Mouse (Mus musculus) embryonic facial prominence, embryonic 10.5 days (tissue): ENCODE results near the gene Kdelr3. TPM values are rescaled to one million over a fixed set of nuclear protein-coding genes. Genes with fewer than 3 reads are reported as not detected.

Source experiments
- DNase-seq: peaks from one replicate; pipeline ENCODE4 v3.0.0-alpha.2; 2017; ENCODE audit warnings: low spot score
- H3K27ac ChIP-seq: fragments of 300-500 bp; sonication (generic); replicated peaks from 2 replicates; pipeline ENCODE4 v1.5.1; 2016; ENCODE audit warnings: mild to moderate bottlenecking
- H3K27me3 ChIP-seq: fragments of 300-500 bp; sonication (generic); replicated peaks from 2 replicates; pipeline ENCODE4 v1.6.1; 2016; ENCODE audit warnings: low read depth, mild to moderate bottlenecking; ENCODE audit not compliant: poor library complexity, severe bottlenecking
- H3K36me3 ChIP-seq: fragments of 300-500 bp; sonication (generic); replicated peaks from 2 replicates; pipeline ENCODE4 v1.6.1; 2016; ENCODE audit warnings: mild to moderate bottlenecking, moderate library complexity
- H3K4me1 ChIP-seq: fragments of 300-500 bp; sonication (generic); 2 replicates; pipeline ENCODE4 v1.6.1; 2016
- H3K4me3 ChIP-seq: fragments of 300-500 bp; sonication (generic); 2 replicates; pipeline ENCODE4 v1.5.1; 2016; ENCODE audit warnings: mild to moderate bottlenecking, moderate library complexity
- H3K9me3 ChIP-seq: fragments of 300-500 bp; sonication (generic); 2 replicates; pipeline ENCODE4 v1.6.1; 2016; ENCODE audit warnings: mild to moderate bottlenecking
- WGBS: fragments of 180-500 bp; shearing (Covaris S2); methylation state at CpG from one replicate; pipeline ENCODE4 v1.1.7; 2016; 5-methylcytosine and 5-hydroxymethylcytosine counted together
- polyA plus RNA-seq: library from polyadenylated mRNA; unstranded; fragments of >200 nt; fragmentation: Nextera tagmentation; extraction: Ambion mirVana; gene quantifications from 2 replicates; pipeline ENCODE4 v1.2.1, GENCODE M21; 2016

Kdelr3 gene
- polyA plus RNA-seq, 1 experiment from 2014 or later: 8.8 TPM

DNA sequence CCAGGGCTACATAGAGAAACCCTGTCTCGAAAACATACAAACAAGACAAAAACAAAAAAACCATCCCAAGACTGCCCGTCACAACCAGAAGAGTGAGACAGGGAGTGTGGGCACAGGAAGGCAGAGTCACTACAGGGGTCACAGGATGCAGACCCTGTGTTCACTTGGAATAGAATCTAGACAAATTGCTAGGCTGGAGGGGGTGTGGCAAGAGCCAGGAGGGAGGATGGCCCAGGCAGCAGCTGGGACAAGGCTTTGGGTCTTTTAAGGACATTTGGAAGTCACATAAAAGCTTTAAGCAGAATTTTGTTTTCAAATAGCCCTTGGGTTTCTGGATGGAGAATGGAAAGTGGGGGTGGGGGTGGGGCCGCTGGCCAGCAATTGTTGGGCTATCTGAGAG lies 2.4 kb downstream of the Kdelr3 start:
- 84% methylated on average over 3 of the region's 3 CpGs for WGBS
- DNase-seq: no peak
- no peak overlapping the region for H3K27ac ChIP-seq
- peaks cover 33% of the 10 kb centered on the region for H3K4me1 ChIP-seq
- no peak overlapping the region for H3K4me3 ChIP-seq
- peaks cover 59% of the 10 kb centered on the region for H3K27me3 ChIP-seq
- no peaks in the 10 kb centered on the region for H3K36me3 ChIP-seq
- no peaks in the 10 kb centered on the region for H3K9me3 ChIP-seq

DNA sequence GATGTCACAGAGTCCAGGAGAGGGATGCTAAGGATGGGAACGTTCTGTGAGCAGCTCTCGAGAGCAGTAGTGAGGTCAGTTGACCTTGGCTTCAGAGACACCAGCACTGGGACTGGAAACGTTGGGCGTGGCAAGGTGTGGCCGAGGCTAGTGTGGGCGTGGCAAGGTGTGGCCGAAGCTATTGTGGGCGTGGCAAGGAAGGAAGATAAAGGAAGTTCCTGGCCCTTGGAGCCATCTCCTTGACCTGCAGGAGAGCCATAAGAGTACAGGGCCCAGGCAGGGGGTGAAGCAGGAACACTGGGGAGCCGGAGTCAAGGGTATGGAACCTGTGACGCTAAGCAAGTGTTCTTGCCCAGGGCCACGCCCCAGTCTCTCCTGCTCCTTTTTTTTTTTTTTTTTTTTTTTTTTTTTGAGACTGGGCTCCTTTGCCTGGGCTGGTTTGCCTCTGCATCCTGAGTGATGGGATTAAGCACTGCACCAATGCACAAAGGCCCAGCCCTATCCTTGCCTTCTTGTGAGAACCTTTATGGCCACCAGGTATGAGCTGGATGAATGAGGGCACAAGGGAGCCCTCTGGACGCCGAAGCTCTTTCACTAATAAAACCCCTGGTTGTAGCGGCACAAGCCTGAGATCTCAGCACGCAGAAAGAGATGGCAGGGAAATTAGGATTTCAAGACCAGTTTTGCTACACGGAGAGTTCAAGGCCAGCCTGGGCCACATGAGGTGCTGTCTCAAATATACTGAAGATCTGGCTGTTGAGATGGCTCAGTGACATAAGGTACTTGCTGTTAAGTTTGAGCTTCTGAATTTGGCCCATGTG lies 3.4 kb downstream of the Kdelr3 start:
- Histone ChIP-seq H3K36me3 (no peaks in the 10 kb centered on the region), H3K27me3 (peaks cover 49% of the 10 kb centered on the region), H3K4me1 (peaks cover 25% of the 10 kb centered on the region), H3K27ac (no peak overlapping the region), H3K4me3 (0 out of 2 replicates have a peak overlapping the region, but pooled peaks have one; percentile 3), H3K9me3 (no peaks in the 10 kb centered on the region)
- WGBS: 51% methylated on average over 16 of the region's 16 CpGs
- peak; percentile 8 for DNase-seq

DNA sequence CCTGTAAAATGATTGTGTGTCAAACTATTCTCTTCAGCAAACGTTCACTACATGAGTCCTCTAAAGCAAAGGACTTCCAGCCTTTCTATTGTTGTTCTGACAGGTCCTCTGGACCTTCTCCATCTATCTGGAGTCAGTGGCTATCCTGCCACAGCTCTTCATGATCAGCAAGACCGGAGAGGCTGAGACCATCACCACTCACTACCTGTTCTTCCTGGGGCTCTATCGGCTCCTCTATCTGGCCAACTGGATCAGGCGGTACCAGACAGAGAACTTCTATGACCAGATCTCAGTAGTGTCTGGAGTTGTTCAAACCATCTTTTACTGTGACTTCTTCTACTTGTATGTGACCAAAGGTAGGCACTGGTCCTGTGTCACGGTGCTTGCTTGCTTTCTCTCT lies 9.4 kb downstream of the Kdelr3 start:
- Histone ChIP-seq H3K4me1 (no peaks in the 10 kb centered on the region), H3K27ac (no peak overlapping the region), H3K36me3 (peaks cover 52% of the 10 kb centered on the region), H3K27me3 (no peaks in the 10 kb centered on the region), H3K9me3 (no peaks in the 10 kb centered on the region), H3K4me3 (no peak overlapping the region)
- WGBS: 90% methylated on average over 5 of the region's 5 CpGs
- no peak for DNase-seq

DNA sequence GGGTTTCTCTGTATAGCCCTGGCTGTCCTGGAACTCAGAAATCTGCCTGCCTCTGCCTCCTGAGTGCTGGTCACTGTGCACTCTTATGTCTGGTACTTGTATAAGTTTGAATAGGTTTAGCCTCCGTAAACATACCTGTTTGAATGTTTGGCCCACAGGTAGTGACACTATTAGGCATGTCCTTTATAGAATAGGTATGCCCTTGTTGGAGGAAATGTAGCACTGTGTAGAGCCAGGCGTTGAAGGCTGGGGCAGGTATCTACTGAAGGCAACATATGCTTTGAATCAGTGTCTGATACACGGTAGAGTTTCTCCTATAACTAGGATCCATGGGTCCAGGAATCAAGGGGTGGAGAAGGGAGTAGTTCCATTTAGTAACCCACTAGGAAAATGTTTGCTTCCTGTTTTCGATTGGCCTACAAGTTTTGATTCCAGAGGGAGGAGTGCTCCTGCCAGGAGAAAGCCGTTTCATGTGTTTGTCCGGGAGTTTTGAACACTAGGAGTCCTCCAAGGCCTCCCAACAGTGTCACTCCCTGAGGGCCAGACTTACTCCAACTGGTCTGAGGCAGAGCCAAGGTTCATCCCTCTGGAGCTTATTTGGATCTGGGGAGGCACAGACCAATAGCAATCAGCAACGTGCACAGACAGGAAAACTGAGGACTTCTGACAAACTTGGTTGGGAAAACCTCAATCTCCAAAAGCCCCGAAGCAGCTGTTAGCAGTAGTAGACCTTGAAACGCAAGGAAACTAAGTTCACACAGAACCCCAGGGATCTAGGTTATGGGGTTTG lies 10.0 kb downstream of the Kdelr3 start:
- H3K4me3 ChIP-seq: no peak overlapping the region
- DNase-seq: peak; percentile 15
- peaks cover 58% of the 10 kb centered on the region for H3K36me3 ChIP-seq
- no peak overlapping the region for H3K27ac ChIP-seq
- H3K4me1 ChIP-seq: no peaks in the 10 kb centered on the region
- H3K27me3 ChIP-seq: no peaks in the 10 kb centered on the region
- WGBS: 65% methylated on average over 9 of the region's 9 CpGs
- H3K9me3 ChIP-seq: no peaks in the 10 kb centered on the region

DNA sequence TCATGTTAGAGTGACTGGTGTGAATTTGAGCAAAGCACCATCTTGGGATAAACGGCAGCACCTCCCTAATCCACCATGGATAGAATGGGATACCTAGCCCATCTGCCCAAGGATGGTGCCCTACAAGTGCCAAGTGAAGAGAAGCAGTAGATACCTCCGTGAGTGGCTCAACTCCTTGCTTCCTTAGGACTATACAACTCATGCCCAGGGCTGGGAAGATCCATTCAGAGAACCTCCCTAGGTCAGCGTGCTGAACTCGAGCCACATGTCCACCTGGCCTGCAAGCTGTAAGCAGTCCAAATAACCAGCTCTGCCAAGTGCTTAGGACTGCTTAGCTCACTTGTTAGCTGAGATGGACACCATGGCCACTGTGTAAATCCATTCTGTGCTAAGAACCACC lies 11.0 kb downstream of the Kdelr3 start:
- no peaks in the 10 kb centered on the region for H3K4me1 ChIP-seq
- peaks cover 68% of the 10 kb centered on the region for H3K36me3 ChIP-seq
- peak; percentile 15 for DNase-seq
- no peaks in the 10 kb centered on the region for H3K27me3 ChIP-seq
- no peak overlapping the region for H3K27ac ChIP-seq
- H3K4me3 ChIP-seq: no peak overlapping the region
- H3K9me3 ChIP-seq: no peaks in the 10 kb centered on the region
- 81% methylated on average over 4 of the region's 4 CpGs for WGBS

DNA sequence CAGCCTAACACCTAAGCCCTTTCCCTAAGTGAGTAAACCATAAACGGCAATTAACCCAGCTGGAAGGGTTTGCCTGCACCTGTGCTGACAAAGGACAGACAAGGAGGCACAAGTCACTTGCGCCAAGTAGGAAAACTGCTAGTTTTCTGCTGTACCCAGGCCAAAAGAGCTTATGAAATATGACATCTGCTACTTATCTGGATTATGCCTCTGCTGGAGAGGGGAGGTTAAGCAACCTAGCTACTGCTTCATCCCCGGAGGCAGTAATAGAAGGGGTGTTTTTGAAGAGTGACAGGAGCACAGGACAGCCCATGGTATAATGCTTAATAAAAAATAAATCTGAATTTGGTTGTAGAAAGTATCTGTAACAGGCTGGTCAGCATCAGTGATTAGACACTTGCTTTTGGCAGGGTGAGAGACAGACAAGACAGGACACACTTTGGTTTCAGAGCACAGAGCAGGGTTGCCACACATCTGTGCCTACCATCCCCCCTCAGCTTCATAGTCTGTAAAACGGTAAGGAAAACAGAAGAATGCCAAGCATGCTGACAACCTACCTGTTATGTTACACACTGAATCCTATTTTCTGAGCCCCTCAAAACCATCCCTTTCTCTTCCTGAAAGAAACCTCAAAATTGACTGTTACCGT lies 11.9 kb downstream of the Kdelr3 start:
- 82% methylated on average over 5 of the region's 5 CpGs for WGBS
- H3K36me3 ChIP-seq: peaks cover 77% of the 10 kb centered on the region
- no peaks in the 10 kb centered on the region for H3K9me3 ChIP-seq
- DNase-seq: no peak
- no peak overlapping the region for H3K4me3 ChIP-seq
- no peak overlapping the region for H3K27ac ChIP-seq
- H3K27me3 ChIP-seq: no peaks in the 10 kb centered on the region
- no peaks in the 10 kb centered on the region for H3K4me1 ChIP-seq

DNA sequence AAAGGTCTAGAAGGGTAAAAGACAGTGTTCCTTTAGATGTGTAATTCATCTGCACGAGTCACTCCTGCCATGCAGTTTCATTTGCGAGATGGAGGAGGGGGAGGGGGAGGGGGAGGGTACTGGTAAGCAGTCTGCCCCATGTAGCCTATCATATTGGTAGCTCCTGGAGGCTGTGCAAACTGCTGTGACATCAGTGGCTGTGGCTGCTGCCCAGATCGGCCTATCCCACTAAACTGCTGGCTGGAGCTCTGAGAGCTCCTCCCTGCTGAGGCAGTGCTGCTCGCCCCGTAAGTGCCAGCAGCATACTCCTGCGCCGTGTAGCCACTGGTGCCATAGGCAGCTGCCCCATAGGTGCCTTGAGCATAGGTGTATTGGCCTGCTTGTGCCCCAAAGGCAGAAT lies 13.7 kb downstream of the Kdelr3 start:
- DNase-seq: peak; percentile 21
- H3K27me3 ChIP-seq: no peaks in the 10 kb centered on the region
- no peaks in the 10 kb centered on the region for H3K9me3 ChIP-seq
- no peak overlapping the region for H3K27ac ChIP-seq
- no peak overlapping the region for H3K4me3 ChIP-seq
- H3K36me3 ChIP-seq: peaks cover 95% of the 10 kb centered on the region
- 84% methylated on average over 7 of the region's 7 CpGs for WGBS
- no peaks in the 10 kb centered on the region for H3K4me1 ChIP-seq

DNA sequence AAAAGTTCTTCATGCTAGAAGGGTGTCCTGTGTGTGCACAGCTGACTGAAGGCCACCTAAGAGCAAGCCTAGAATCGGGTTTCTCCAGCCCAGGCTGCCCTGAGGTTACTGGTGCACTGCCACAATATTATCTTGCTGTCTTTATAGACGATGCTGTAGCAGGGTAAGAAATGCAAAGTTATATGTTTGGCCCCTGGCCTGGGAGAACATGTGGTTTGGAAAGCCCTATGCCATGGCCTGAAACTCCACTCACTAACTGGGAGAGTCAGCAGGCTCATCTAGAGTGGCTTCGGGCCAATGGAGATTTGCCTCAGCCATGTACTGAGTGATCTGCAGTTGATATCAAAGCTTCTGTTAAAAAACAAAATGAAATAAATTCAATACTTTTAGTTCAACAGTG lies 17.6 kb downstream of the Kdelr3 start:
- no peak for DNase-seq
- Histone ChIP-seq H3K36me3 (peaks cover 100% of the 10 kb centered on the region), H3K27ac (no peak overlapping the region), H3K27me3 (no peaks in the 10 kb centered on the region), H3K4me3 (no peak overlapping the region), H3K4me1 (no peaks in the 10 kb centered on the region), H3K9me3 (no peaks in the 10 kb centered on the region)
- WGBS: 88% methylated on average over 3 of the region's 3 CpGs

DNA sequence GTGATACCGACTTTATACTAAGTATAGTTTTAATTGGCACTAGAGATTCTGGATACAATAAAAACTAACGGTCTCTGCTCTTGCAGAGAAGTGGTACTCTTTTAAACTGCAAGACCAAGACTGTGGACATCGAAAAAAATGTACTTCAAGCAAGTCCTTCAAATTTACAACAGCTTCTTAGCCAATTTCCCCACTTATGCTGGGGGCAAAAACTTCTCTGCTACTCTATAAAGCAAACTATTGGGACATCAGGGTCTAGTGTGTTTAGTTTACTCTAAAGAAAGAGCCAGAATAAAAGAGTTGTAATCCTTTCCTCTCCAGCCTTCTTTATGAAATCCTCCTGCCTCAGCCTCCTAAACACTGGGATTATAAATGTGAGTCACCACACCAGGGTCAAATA lies 27.8 kb downstream of the Kdelr3 start:
- H3K4me3 ChIP-seq: peak overlapping the region; percentile 96
- DNase-seq: no peak
- H3K9me3 ChIP-seq: no peaks in the 10 kb centered on the region
- H3K36me3 ChIP-seq: peaks cover 61% of the 10 kb centered on the region
- no peak overlapping the region for H3K27ac ChIP-seq
- WGBS: 96% methylated on average over 3 of the region's 3 CpGs
- H3K27me3 ChIP-seq: no peaks in the 10 kb centered on the region
- H3K4me1 ChIP-seq: peaks cover 25% of the 10 kb centered on the region

DNA sequence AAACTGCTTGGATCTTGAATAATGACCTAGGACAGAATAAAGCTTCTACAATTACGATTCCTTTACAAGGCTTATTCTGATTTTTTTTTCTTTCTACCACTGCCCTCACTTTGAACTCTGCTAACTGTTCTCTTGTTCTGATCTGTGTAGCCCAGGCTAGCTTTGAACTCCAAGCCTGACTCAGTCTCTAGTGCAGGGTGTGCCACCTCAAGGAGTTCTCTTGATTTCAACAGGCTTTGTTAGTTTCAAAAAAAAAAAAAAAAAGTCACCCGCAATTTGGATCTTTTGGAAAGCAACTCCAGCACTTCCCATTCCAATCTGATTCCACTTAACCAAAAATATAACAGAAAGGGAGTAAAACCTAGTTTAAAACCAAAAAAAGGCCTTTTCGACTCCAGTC lies 29.3 kb downstream of the Kdelr3 start:
- H3K4me3 ChIP-seq: peak overlapping the region; percentile 96
- no peaks in the 10 kb centered on the region for H3K27me3 ChIP-seq
- H3K27ac ChIP-seq: peak overlapping the region; percentile 100
- H3K9me3 ChIP-seq: no peaks in the 10 kb centered on the region
- peaks cover 25% of the 10 kb centered on the region for H3K4me1 ChIP-seq
- WGBS: 6% methylated on average over 3 of the region's 3 CpGs
- no peak for DNase-seq
- H3K36me3 ChIP-seq: peaks cover 46% of the 10 kb centered on the region

DNA sequence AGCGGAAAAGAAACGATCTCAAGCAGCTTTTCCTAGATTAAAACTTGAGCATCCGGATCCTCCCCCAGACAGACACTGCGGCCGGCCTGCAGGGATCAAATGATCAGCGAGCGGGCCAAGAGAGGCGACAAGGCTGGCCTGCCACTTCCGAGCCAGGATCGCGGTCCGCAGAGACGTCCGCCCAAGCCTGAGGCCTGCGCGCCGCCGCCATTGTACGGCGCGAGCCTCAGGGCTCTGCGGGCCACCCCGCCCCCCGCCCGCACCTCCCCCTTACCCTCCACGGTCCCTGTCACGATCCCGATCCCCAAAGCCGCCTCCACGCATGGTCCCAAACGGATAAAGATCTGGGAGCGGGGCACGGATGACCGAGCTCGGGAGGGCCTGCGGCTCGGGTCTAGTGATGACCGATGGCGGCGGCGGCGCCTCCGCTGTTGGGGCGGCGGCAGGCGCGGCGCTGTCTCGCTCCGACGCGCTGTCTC lies 29.7 kb downstream of the Kdelr3 start:
- DNase-seq: peak; percentile 78
- H3K27me3 ChIP-seq: no peaks in the 10 kb centered on the region
- peak overlapping the region; percentile 96 for H3K4me3 ChIP-seq
- H3K27ac ChIP-seq: peak overlapping the region; percentile 100
- under 1% methylated on average over 52 of the region's 52 CpGs for WGBS
- H3K9me3 ChIP-seq: no peaks in the 10 kb centered on the region
- peaks cover 41% of the 10 kb centered on the region for H3K36me3 ChIP-seq
- H3K4me1 ChIP-seq: peaks cover 25% of the 10 kb centered on the region

DNA sequence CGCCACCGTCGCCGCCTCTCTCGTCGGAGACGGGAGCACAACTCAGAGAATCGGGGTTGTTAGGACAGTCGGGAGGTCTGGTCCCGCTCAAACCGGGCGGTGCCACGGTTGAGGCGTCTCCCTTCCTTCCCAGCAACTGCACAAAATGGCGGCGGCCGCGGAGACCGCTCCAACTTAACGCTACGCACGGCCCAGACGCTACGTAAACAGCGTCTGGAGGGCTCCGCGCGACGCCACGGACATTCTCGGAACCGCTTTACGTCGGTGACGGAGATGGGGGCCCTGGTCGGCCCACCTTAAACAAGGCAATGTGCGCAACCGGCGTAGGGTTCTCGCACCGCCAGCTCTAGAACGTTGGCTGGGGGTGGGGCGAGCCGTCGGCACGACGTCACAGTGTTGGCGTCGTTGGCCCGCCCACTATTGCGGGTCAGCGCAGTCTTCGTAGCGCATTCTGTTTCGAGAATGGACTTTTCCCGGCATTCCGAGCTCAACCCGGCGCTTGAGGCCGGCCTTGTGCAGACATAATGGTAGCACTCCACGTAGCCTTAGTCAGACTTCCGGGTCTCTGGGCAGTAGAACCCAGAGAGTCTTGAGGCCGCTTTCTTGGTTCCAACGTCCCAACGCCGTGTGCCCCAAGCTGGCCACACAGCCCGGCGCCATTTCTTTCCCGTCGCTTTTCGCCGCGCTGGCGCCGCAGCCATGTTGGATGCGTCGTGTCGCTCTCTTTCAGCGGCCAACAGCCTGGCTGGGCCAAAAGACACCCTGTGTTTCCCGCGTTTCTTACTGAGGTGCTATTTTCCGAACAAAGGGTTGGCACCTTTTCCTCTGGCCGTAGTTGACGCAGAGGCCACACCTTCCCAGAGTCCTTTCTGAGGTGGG lies 30.4 kb downstream of the Kdelr3 start, which contains the start of gene Ddx17:
Ddx17 (minus strand) TSS at position 332 of the 879 bp plus-strand sequence.
- H3K27me3 ChIP-seq: no peaks in the 10 kb centered on the region
- H3K4me3 ChIP-seq: peak within 1 kb of the TSS; percentile 96
- H3K4me1 ChIP-seq: peaks cover 25% of the 10 kb centered on the region
- 2% methylated on average over 84 of the region's 84 CpGs for WGBS
- peaks cover 34% of the 10 kb centered on the region for H3K36me3 ChIP-seq
- H3K9me3 ChIP-seq: no peaks in the 10 kb centered on the region
- H3K27ac ChIP-seq: peak within 1 kb of the TSS; percentile 100
- peak; percentile 98 for DNase-seq
